Mouse (Mus musculus): Measurements from ENCODE around the gene Ric8b.

Ric8b gene

DNA sequence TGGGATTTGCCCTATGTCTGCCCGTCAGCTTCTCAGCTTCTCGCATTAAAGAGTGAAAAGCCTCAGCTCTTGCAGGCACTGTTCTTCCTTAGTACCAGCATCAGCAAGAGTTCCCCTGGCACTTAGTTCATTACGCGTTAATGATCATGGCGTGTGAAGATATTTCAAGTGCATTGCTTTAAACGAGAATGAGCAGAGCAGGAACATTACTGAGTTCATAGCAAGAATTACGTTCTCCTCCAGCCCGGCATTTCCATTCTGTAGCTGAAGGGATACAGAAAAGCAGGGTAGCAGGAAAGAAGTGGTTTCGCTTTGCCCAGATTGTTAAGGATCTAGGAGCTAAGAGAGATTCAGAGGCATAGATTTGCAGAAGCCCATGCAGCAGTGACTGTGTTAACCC lies 10.5 kb upstream of the Ric8b start:
- in situ Hi-C loops (cut with MboI; ENCODE audit: low pct_unique_long_range_greater_than_20kb in 1 of 2, low sequenced_read_pairs in 2 of 2, unreplicated experiment in 1 of 2): no loop called here

- in situ Hi-C loops (cut with MboI; ENCODE audit: low pct_unique_long_range_greater_than_20kb in 1 of 2, low sequenced_read_pairs in 2 of 2, unreplicated experiment in 1 of 2): no loop called here
Measured at GRCm38 (mm10) chr10:84908006-84908405, 9.4 kb upstream of the Ric8b start.

- in situ Hi-C loops (cut with MboI; ENCODE audit: low pct_unique_long_range_greater_than_20kb in 1 of 2, low sequenced_read_pairs in 2 of 2, unreplicated experiment in 1 of 2): no loop called here
Measured at GRCm38 (mm10) chr10:84908471-84908870, 8.9 kb upstream of the Ric8b start.

- in situ Hi-C loops (cut with MboI; ENCODE audit: low pct_unique_long_range_greater_than_20kb in 1 of 2, low sequenced_read_pairs in 2 of 2, unreplicated experiment in 1 of 2): no loop called here
Measured at GRCm38 (mm10) chr10:84909021-84909801, 8.2 kb upstream of the Ric8b start.

DNA sequence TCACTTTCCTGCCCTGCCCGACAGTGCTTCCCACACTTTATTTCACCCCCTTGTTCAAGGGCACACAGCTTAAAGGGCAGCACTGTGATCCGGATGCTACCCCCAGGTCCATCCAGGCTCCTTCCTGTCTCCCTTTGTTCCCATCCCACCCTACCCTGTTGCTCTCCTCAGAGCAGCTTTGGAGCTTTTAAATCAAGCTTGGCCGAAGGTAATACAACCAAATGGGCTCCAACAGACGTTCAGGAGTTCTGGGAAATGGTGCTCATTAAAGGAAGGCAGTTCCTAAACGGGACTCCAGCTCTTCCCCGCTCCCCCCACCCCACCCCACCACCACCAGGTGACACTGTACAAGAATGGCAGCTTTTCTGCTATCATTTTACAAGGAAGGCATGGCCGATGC lies 7.2 kb upstream of the Ric8b start:
- in situ Hi-C loops (cut with MboI; ENCODE audit: low pct_unique_long_range_greater_than_20kb in 1 of 2, low sequenced_read_pairs in 2 of 2, unreplicated experiment in 1 of 2): no loop called here

DNA sequence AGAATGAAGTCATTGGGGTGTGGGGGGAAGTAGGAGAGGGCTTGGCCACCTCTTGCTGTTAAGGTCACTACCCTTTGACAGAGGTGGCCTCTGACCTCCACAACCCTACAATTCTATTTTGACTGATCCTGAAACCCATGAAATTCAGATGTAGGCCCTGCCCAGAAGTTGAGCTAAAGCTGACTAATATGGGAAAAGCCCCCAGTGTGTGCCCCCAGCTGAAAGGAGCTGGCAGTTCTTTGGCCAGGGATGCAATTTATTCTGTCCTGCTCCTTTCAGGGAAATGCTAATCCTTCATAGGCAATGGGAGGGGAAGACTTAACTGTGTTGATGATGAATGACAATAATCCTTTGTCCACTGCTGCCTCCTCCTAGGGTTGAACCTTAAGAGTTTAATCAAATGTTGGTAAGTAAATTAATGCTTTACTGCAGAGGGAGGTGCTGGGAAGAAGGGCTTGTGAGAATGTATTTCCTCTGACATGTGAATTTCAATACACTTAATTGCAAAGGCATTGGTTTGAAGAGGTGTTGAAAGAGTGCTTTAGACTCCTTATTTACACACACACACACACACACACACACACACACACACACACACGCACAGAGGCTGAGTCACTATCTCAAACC lies 6.5 kb upstream of the Ric8b start:
- in situ Hi-C loops (cut with MboI; ENCODE audit: low pct_unique_long_range_greater_than_20kb in 1 of 2, low sequenced_read_pairs in 2 of 2, unreplicated experiment in 1 of 2): no loop called here

- in situ Hi-C loops (cut with MboI; ENCODE audit: low pct_unique_long_range_greater_than_20kb in 1 of 2, low sequenced_read_pairs in 2 of 2, unreplicated experiment in 1 of 2): no loop called here
Measured at GRCm38 (mm10) chr10:84913148-84913547, 4.3 kb upstream of the Ric8b start.

DNA sequence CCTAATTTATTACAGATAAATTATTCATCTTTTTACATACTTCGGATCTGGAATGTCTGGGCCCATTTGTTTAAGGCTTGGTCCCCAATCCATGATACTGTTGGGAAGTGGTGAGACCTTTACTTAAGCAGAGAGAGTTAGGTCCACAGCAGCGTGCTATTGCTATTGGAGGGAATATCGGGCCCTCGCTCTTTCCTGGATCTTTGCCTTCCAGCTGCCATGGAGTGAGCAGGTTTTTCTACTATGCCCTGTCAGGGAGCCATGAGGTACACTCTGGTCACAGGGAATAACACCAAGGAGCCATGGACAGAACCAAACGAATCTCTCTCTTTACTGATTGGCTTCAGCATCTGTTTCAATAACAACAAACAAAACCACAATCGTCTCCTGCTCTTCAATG lies 1.9 kb upstream of the Ric8b start:
- in situ Hi-C loops (cut with MboI; ENCODE audit: low pct_unique_long_range_greater_than_20kb in 1 of 2, low sequenced_read_pairs in 2 of 2, unreplicated experiment in 1 of 2): no loop called here

DNA sequence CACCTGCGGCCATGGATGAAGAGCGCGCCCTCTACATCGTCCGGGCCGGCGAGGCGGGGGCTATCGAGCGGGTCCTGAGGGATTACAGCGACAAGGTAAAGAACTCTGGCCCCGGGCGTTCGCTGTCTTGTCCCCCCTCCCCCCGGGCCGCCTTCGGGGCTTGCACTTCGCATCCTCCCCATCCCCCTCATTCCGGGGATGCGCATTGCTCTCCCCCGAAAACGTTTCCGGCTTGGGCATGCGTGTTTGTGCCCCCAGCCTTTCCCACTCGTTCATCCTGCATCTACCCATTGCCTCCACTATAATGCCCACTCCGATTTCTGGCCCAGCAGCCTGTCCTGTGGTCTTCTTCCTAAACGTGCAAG lies 297 bp downstream of the Ric8b start:
- in situ Hi-C loops (cut with MboI; ENCODE audit: low pct_unique_long_range_greater_than_20kb in 1 of 2, low sequenced_read_pairs in 2 of 2, unreplicated experiment in 1 of 2): no loop called here

DNA sequence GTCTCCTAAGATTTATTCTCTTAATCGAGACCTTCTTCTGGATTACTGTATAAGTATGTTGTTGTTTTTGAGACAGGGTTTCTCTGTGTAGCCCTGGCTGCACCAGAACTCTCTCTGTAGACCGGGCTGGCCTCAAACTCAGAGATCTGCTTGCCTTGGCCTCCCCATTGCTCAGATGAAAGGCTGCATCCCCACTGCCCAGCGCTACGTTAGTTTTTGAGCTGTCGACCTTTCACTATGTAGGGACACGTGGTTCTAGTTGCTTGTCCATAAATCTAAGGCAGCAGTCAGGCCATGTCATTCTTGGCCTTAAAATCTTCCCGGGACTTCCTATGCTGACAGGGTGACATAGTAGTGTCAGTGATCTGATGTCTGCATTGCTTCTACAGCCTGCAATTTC lies 8.9 kb downstream of the Ric8b start:
- in situ Hi-C loops (cut with MboI; ENCODE audit: low pct_unique_long_range_greater_than_20kb in 1 of 2, low sequenced_read_pairs in 2 of 2, unreplicated experiment in 1 of 2): no loop called here

GRCm38 (mm10) chr10:84926885-84927284 lies 9.5 kb downstream of the Ric8b start:
- in situ Hi-C loops (cut with MboI; ENCODE audit: low pct_unique_long_range_greater_than_20kb in 1 of 2, low sequenced_read_pairs in 2 of 2, unreplicated experiment in 1 of 2): no loop called here

DNA sequence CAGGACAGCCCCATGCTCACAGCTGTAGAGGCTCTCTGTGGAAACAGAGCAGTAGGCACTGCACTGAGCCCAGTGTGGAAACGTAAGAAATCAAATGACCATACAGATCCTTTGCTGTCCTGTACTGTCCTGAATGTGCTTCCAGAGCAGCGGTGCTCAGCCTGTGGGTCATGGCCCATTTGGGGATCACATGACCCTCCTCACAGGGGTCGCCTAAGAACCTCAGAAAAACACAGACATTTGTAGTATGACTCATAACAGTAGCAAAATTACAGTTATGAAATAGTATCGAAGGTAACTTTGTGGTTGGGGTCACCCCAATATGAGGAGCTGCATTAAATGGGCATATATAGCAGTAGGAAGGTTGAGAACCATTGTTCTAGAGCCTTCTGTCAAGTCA lies 11.0 kb downstream of the Ric8b start:
- in situ Hi-C loops (cut with MboI; ENCODE audit: low pct_unique_long_range_greater_than_20kb in 1 of 2, low sequenced_read_pairs in 2 of 2, unreplicated experiment in 1 of 2): no loop called here

GRCm38 (mm10) chr10:84935553-84936209 lies 18.3 kb downstream of the Ric8b start:
- in situ Hi-C loops (cut with MboI; ENCODE audit: low pct_unique_long_range_greater_than_20kb in 1 of 2, low sequenced_read_pairs in 2 of 2, unreplicated experiment in 1 of 2): no loop called here

DNA sequence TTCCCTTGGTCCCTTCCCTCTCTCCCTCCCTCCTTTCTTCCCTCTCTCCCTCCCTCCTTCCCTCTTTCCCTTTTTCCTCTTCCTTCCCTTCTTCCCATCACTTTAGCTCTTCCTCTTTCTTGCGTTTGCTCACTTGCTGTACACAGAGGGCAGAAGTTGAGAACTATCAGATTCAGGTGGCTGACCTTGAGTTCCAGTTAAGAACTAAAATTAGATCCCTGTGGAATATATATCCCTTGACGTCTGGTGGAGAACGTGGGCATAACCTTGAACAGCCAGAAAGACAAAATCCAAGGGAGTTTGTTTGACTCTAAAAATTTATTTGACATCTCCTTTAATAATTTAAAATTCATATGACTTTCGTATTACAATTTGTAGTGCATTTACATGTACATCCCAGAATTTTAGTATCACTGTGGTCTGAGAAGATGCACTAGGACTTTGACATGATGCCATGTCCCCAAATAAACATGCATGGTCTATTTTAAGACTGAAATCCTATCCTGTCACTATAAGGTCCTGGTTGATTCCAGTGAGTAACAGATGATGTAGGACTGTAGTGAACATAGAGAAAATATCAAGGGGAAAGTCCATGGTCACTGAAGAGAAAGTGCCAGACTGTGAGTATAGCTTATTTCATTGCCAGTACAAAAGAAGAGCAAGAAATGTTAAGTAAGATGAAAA lies 19.6 kb downstream of the Ric8b start:
- in situ Hi-C loops (cut with MboI; ENCODE audit: low pct_unique_long_range_greater_than_20kb in 1 of 2, low sequenced_read_pairs in 2 of 2, unreplicated experiment in 1 of 2): no loop called here

- in situ Hi-C loops (cut with MboI; ENCODE audit: low pct_unique_long_range_greater_than_20kb in 1 of 2, low sequenced_read_pairs in 2 of 2, unreplicated experiment in 1 of 2): no loop called here
Measured at GRCm38 (mm10) chr10:84938094-84938820, 20.8 kb downstream of the Ric8b start.

GRCm38 (mm10) chr10:84938886-84939285 lies 21.5 kb downstream of the Ric8b start:
- in situ Hi-C loops (cut with MboI; ENCODE audit: low pct_unique_long_range_greater_than_20kb in 1 of 2, low sequenced_read_pairs in 2 of 2, unreplicated experiment in 1 of 2): no loop called here

DNA sequence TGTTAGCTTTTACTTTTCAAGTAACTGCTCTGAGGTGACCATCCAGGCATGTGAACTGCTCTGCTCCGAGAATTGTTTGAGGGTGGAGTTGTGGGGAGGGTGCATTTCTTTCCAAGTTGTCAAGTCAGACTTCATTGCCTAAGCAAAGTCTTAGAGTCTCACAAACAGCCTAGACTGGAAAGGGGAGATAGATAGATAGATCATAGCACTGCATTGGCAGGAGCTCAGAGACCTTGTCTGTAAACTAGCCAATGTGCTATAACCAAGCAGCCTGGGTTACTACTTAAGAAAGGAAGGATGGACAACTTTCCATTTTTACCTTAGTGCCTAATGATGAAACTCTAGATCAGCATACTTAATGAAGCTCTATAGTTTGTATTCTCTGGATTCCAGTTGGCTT lies 22.9 kb downstream of the Ric8b start:
- in situ Hi-C loops (cut with MboI; ENCODE audit: low pct_unique_long_range_greater_than_20kb in 1 of 2, low sequenced_read_pairs in 2 of 2, unreplicated experiment in 1 of 2): no loop called here

DNA sequence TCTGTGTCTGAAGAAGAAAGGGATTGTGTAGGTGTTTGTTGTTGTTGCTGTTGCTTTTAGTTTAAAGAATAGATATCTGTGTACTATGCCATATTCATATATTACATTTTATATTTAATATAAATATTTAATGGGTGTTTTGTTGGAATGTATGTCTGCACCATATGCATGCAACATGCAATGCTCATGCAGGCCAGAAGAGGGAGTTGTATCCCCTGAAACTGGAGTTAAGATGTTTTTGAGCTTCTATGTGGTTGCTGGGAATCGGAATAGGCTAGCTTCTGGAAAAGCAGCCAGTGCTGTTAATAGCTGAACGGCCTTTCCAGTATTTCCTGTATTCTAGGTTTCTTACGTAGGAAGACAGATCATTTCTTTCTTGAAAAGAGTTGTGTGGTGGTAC lies 28.3 kb downstream of the Ric8b start:
- in situ Hi-C loops (cut with MboI; ENCODE audit: low pct_unique_long_range_greater_than_20kb in 1 of 2, low sequenced_read_pairs in 2 of 2, unreplicated experiment in 1 of 2): no loop called here
